Mouse (Mus musculus) limb, embryonic 15.5 days (tissue): Measurements from ENCODE around the gene N4bp3. TPM values are rescaled to one million over a fixed set of nuclear protein-coding genes. Genes with fewer than 3 reads are reported as not detected.
"Not testable (repeated sequence)": the region's sequence is repeated elsewhere in the genome, so short reads cannot be mapped to it uniquely, and the experiment has no call there.

ENCODE experiments used
- ATAC-seq: fragments of 200-750 bp; cut with Nextera tagmentation; 2 replicates; pipeline ENCODE4 v1.8.0; 2017; ENCODE audit warnings: low read depth, moderate TSS enrichment; ENCODE audit not compliant: insufficient number of reproducible peaks, low FRiP score, low TSS enrichment
- H3K27ac ChIP-seq: fragments of 300-500 bp; sonication (generic); 2 replicates; pipeline ENCODE4 v1.5.1; 2015; ENCODE audit warnings: moderate library complexity, mild to moderate bottlenecking, inconsistent platforms
- H3K27me3 ChIP-seq: fragments of 300-500 bp; sonication (generic); 2 replicates; pipeline ENCODE4 v1.6.1; 2015; ENCODE audit warnings: inconsistent platforms
- H3K36me3 ChIP-seq: fragments of 300-500 bp; sonication (generic); 2 replicates; pipeline ENCODE4 v1.6.1; 2015; ENCODE audit warnings: inconsistent platforms
- H3K4me1 ChIP-seq: fragments of 300-500 bp; sonication (generic); 2 replicates; pipeline ENCODE4 v1.6.1; 2015; ENCODE audit warnings: inconsistent platforms
- H3K4me2 ChIP-seq: fragments of 300-500 bp; sonication (generic); 2 replicates; pipeline ENCODE4 v1.6.1; 2015; ENCODE audit warnings: mild to moderate bottlenecking, inconsistent platforms
- H3K4me3 ChIP-seq: fragments of 300-500 bp; sonication (generic); 2 replicates; pipeline ENCODE4 v1.5.1; 2015; ENCODE audit warnings: mild to moderate bottlenecking, inconsistent platforms
- H3K9ac ChIP-seq: fragments of 300-500 bp; sonication (generic); 2 replicates; pipeline ENCODE4 v1.6.1; 2015; ENCODE audit warnings: inconsistent platforms
- H3K9me3 ChIP-seq: fragments of 300-500 bp; sonication (generic); 2 replicates; pipeline ENCODE4 v1.6.1; 2016; ENCODE audit warnings: inconsistent platforms
- WGBS: fragments of 180-500 bp; shearing (Covaris S2); methylation state at CpG from one replicate; pipeline ENCODE4 v1.1.7; 2015; 5-methylcytosine and 5-hydroxymethylcytosine counted together
- polyA plus RNA-seq: library from polyadenylated mRNA; unstranded; fragments of >200 nt; fragmentation: Nextera tagmentation; extraction: Ambion mirVana; gene quantifications from 2 replicates; pipeline ENCODE4 v1.2.1, GENCODE M21; 2015

N4bp3 gene
- 35.7 and 44.4 TPM in 2 replicates for polyA plus RNA-seq

GRCm38 (mm10) chr11:51650691-51651515 is at the start of gene N4bp3, which contains the start of gene D930048N14Rik:
Gene N4bp3, minus strand, starts transcription at chr11:51650842.
Gene D930048N14Rik, plus strand, starts transcription at chr11:51650954.
- peak; percentile 66 for ATAC-seq
- peak within 1 kb of the TSS; percentile 76 for H3K9ac ChIP-seq
- H3K27me3 ChIP-seq = no peaks in the 10 kb centered on the region
- H3K4me1 ChIP-seq = peaks cover 29% of the 10 kb centered on the region
- peak within 1 kb of the TSS; percentile 80 for H3K27ac ChIP-seq
- peak within 1 kb of the TSS; percentile 67 for H3K4me3 ChIP-seq
- WGBS = under 1% methylated on average over 68 of the region's 70 CpGs
- peak within 1 kb of the TSS; percentile 92 for H3K4me2 ChIP-seq
- no peaks in the 10 kb centered on the region for H3K9me3 ChIP-seq
- H3K36me3 ChIP-seq = peaks cover 7% of the 10 kb centered on the region; the same call in 1 of the 2 replicates

- H3K4me3 ChIP-seq = no peak overlapping the region
- no peaks in the 10 kb centered on the region for H3K27me3 ChIP-seq
Observed at GRCm38 (mm10) chr11:51694984-51695383, 44.3 kb upstream of the N4bp3 start.

GRCm38 (mm10) chr11:51690597-51690996 is 40.0 kb upstream of the N4bp3 start:
- not testable (repeated sequence) for H3K27ac ChIP-seq, H3K27me3 ChIP-seq, H3K9ac ChIP-seq, H3K4me3 ChIP-seq, ATAC-seq, H3K4me1 ChIP-seq, H3K9me3 ChIP-seq, H3K4me2 ChIP-seq
- H3K36me3 ChIP-seq = peaks cover 21% of the 10 kb centered on the region
- WGBS = 90% methylated on average over 2 of the region's 3 CpGs

More at GRCm38 (mm10) chr11:51694984-51695383, 44.3 kb upstream of the N4bp3 start:
- WGBS = 97% methylated on average over 3 of the region's 3 CpGs
- H3K4me1 ChIP-seq = no peaks in the 10 kb centered on the region
- H3K9ac ChIP-seq = no peak overlapping the region
- peaks cover 54% of the 10 kb centered on the region for H3K36me3 ChIP-seq
- no peak overlapping the region for H3K27ac ChIP-seq
- no peak for ATAC-seq
- no peaks in the 10 kb centered on the region for H3K9me3 ChIP-seq
- H3K4me2 ChIP-seq = no peak overlapping the region

- WGBS = 21% methylated on average over 6 of the region's 6 CpGs
- Histone ChIP-seq H3K9me3 (no peaks in the 10 kb centered on the region), H3K36me3 (peaks cover 24% of the 10 kb centered on the region), H3K27me3 (no peaks in the 10 kb centered on the region), H3K4me1 (peaks cover 8% of the 10 kb centered on the region; the same call in 1 of the 2 replicates), H3K27ac (peak overlapping the region; percentile 100), H3K9ac (peak overlapping the region; percentile 73; the same call in 1 of the 2 replicates), H3K4me2 (peak overlapping the region; percentile 54), H3K4me3 (peak overlapping the region; percentile 68)
- no peak for ATAC-seq
Observed at GRCm38 (mm10) chr11:51689343-51689742, 38.7 kb upstream of the N4bp3 start.

- H3K36me3 ChIP-seq = peaks cover 24% of the 10 kb centered on the region
- H3K27me3 ChIP-seq = no peaks in the 10 kb centered on the region
- H3K9ac ChIP-seq = peak within 1 kb of the TSS; percentile 79
- WGBS = under 1% methylated on average over 60 of the region's 60 CpGs
- peaks cover 8% of the 10 kb centered on the region; the same call in 1 of the 2 replicates for H3K4me1 ChIP-seq
- no peaks in the 10 kb centered on the region for H3K9me3 ChIP-seq
- H3K4me2 ChIP-seq = peak within 1 kb of the TSS; percentile 60
- peak within 1 kb of the TSS; percentile 68 for H3K4me3 ChIP-seq
- ATAC-seq = peak; percentile 100
- H3K27ac ChIP-seq = peak within 1 kb of the TSS; percentile 100
Observed at GRCm38 (mm10) chr11:51688330-51689328, 38.0 kb upstream of the N4bp3 start, which contains the start of gene 0610009B22Rik. Gene 0610009B22Rik, minus strand, starts transcription at chr11:51688874.

- no peak for ATAC-seq
- no peaks in the 10 kb centered on the region for H3K9me3 ChIP-seq
- no peak overlapping the region for H3K27ac ChIP-seq
- no peak overlapping the region for H3K4me2 ChIP-seq
- peaks cover 12% of the 10 kb centered on the region for H3K36me3 ChIP-seq
- peaks cover 4% of the 10 kb centered on the region for H3K4me1 ChIP-seq
- H3K4me3 ChIP-seq = no peak overlapping the region
- H3K9ac ChIP-seq = no peak overlapping the region
- H3K27me3 ChIP-seq = no peaks in the 10 kb centered on the region
- 41% methylated on average over 8 of the region's 8 CpGs for WGBS
Observed at GRCm38 (mm10) chr11:51681976-51682374, 31.3 kb upstream of the N4bp3 start.

GRCm38 (mm10) chr11:51681324-51681975 is 30.8 kb upstream of the N4bp3 start:
- Histone ChIP-seq H3K4me3 (0 out of 2 replicates have a peak overlapping the region, but pooled peaks have one; percentile 1), H3K9ac (no peak overlapping the region), H3K9me3 (no peaks in the 10 kb centered on the region), H3K27me3 (no peaks in the 10 kb centered on the region), H3K4me1 (peaks cover 4% of the 10 kb centered on the region), H3K4me2 (0 out of 2 replicates have a peak overlapping the region, but pooled peaks have one; percentile 24), H3K36me3 (peaks cover 12% of the 10 kb centered on the region), H3K27ac (no peak overlapping the region)
- 31% methylated on average over 13 of the region's 13 CpGs for WGBS
- ATAC-seq = no peak

GRCm38 (mm10) chr11:51679466-51679865 is 28.8 kb upstream of the N4bp3 start:
- peaks cover 4% of the 10 kb centered on the region for H3K4me1 ChIP-seq
- H3K27me3 ChIP-seq = no peaks in the 10 kb centered on the region
- H3K9me3 ChIP-seq = no peaks in the 10 kb centered on the region
- no peak overlapping the region for H3K9ac ChIP-seq
- H3K36me3 ChIP-seq = no peaks in the 10 kb centered on the region
- no peak overlapping the region for H3K4me2 ChIP-seq
- no peak for ATAC-seq
- 76% methylated on average over 3 of the region's 3 CpGs for WGBS
- no peak overlapping the region for H3K4me3 ChIP-seq
- H3K27ac ChIP-seq = no peak overlapping the region

GRCm38 (mm10) chr11:51677737-51678418 is 27.2 kb upstream of the N4bp3 start:
- no peak overlapping the region for H3K4me2 ChIP-seq
- 57% methylated on average over 6 of the region's 6 CpGs for WGBS

GRCm38 (mm10) chr11:51675386-51675785 is 24.7 kb upstream of the N4bp3 start:
- no peaks in the 10 kb centered on the region for H3K9me3 ChIP-seq
- no peaks in the 10 kb centered on the region for H3K27me3 ChIP-seq
- no peak for ATAC-seq
- no peak overlapping the region for H3K4me2 ChIP-seq
- no peaks in the 10 kb centered on the region for H3K36me3 ChIP-seq
- H3K4me3 ChIP-seq = no peak overlapping the region
- no peak overlapping the region for H3K9ac ChIP-seq
- no peak overlapping the region for H3K27ac ChIP-seq
- H3K4me1 ChIP-seq = peaks cover 13% of the 10 kb centered on the region; the same call in 1 of the 2 replicates
- 76% methylated on average over 5 of the region's 5 CpGs for WGBS

More at GRCm38 (mm10) chr11:51677737-51678418, 27.2 kb upstream of the N4bp3 start:
- Histone ChIP-seq H3K4me3 (no peak overlapping the region), H3K27ac (no peak overlapping the region), H3K36me3 (no peaks in the 10 kb centered on the region), H3K9ac (no peak overlapping the region), H3K27me3 (no peaks in the 10 kb centered on the region), H3K4me1 (peaks cover 17% of the 10 kb centered on the region), H3K9me3 (no peaks in the 10 kb centered on the region)
- ATAC-seq = no peak
